Mouse (Mus musculus) megakaryocyte, embryonic 14.5 days (primary cell): ENCODE data around the gene Pja2. TPM values are rescaled to one million over a fixed set of nuclear protein-coding genes. Genes with fewer than 3 reads are reported as not detected.

Experiments
- H3K27me3 ChIP-seq: replicated peaks from 2 replicates; pipeline ENCODE3; 2012; ENCODE audit warnings: inconsistent platforms
- H3K36me3 ChIP-seq: replicated peaks from 2 replicates; pipeline ENCODE3; 2012; ENCODE audit warnings: low read length, inconsistent platforms, mixed read lengths
- H3K4me1 ChIP-seq: 2 replicates; pipeline ENCODE4 v1.6.1; 2012; ENCODE audit warnings: inconsistent platforms
- H3K4me3 ChIP-seq: replicated peaks from 2 replicates; pipeline ENCODE3; 2012; ENCODE audit warnings: moderate library complexity, mild to moderate bottlenecking, inconsistent platforms
- H3K9me3 ChIP-seq: 2 replicates; pipeline ENCODE4 v1.6.1; 2012; ENCODE audit warnings: inconsistent platforms
- FLI1 ChIP-seq: IDR thresholded peaks from 2 replicates; pipeline ENCODE4 v1.6.1; 2012; ENCODE audit warnings: low read length, inconsistent platforms, mixed read lengths
- GATA1 ChIP-seq: IDR thresholded peaks from 3 replicates; pipeline ENCODE4 v1.6.1; 2012; ENCODE audit warnings: mixed read lengths, low read length, inconsistent platforms, borderline replicate concordance
- polyA plus RNA-seq: library from polyadenylated mRNA; stranded (reverse); fragments of >175 nt; gene quantifications from 2 replicates; pipeline ENCODE4 v1.2.3, GENCODE M21; 2012; ENCODE audit warnings: low replicate concordance; ENCODE audit not compliant: insufficient read depth

The Pja2 gene
- polyA plus RNA-seq = 1.4 TPM in 1 of 2 replicates, not detected in the other

DNA sequence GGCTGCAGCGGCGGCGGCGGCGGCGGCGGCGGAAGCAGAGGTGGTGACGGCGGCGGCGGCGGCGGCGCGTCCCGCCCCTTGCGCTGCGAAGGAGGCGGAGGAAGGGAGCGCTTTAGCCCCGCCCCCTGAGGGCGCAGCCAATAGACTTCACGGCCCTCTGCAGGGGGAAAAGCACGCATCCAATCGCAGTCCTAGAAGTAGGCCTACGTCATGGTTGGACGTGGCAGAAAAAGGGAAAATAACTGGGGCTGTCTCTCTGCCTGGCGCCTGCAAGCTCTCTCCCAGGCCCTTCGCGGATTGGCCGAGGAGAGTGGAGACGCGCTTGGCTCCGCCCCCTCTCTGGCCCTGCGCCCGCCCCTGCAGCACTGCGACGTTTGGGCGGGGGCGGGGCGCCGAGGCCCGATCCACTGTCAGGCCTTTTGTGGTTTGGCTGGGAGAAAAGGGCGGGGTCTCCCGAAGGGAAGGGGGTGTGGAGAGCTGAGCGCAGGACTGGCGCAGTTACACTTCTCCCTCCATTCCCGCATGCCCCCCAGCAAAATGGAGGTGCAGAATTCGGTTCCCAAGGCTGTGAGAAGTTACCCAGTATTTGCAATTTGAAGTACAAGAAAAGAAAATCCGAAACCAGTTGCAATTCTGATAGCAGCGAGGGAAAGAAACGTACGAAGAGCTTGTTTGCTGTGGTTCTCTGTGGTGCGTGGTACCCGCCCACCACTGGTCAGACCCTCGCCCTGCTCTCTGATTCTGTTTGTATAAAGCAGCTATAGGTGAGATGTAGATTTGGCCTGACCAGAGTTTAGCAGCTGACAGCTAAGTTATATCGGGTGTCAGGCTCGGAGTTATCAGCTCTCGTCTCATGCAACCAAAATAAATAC lies at the start of gene Pja2:
Gene Pja2, minus strand, starts transcription at position 19 of the 872 bp plus-strand sequence.
- Histone ChIP-seq H3K27me3 (no peaks in the 10 kb centered on the region), H3K4me3 (peak within 1 kb of the TSS; percentile 99), H3K36me3 (peaks cover 11% of the 10 kb centered on the region), H3K9me3 (no peaks in the 10 kb centered on the region), H3K4me1 (peaks cover 39% of the 10 kb centered on the region)
- no peak for TF ChIP-seq FLI1
- no peak for TF ChIP-seq GATA1

DNA sequence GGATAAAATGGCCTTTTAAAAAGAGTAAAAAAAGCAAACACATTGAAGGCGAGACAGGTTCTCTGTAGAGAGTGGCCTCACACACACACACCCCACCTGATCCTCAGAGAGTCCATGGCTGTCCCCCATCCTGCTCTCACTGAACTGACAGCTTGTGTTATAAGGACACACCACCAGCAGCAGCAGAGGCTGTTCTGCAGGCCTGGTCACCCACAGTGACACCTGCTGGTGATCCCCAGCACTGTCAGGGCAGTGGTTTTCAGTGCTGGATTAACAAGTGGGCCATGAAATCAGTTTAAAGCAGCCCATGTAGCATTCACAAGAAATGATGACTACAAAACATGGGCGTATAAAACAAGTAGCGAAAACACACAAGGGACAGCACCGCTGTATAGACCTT lies 43.6 kb upstream of the Pja2 start:
- TF ChIP-seq GATA1 (no peak), FLI1 (no peak)
- H3K4me1 ChIP-seq = no peaks in the 10 kb centered on the region

DNA sequence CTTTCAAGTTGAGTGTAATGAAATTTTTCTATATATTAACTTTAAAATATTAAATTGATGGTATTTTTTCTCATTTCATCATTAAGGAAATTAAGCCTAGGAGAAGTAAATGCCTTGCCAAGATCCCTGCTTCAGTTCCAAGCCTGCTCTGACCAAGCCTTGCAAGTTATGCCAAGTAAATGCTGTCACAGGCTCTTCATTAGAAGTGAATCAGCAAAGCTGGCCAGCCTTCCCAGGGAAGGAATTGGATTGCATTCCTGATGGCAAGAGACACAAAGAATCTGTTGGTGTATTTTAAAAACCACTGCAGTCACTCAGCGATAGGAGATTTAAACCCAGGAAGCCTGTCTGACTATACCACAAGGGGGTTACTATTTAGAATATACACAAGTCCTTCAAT lies 32.0 kb upstream of the Pja2 start:
- no peaks in the 10 kb centered on the region for H3K36me3 ChIP-seq
- no peaks in the 10 kb centered on the region for H3K4me1 ChIP-seq
- H3K27me3 ChIP-seq = peaks cover 2% of the 10 kb centered on the region
- H3K9me3 ChIP-seq = no peaks in the 10 kb centered on the region
- no peak overlapping the region for H3K4me3 ChIP-seq
- TF ChIP-seq FLI1 (no peak), GATA1 (no peak)

More for the DNA sequence above, 43.6 kb upstream of the Pja2 start:
- Histone ChIP-seq H3K27me3 (peaks cover 1% of the 10 kb centered on the region), H3K36me3 (no peaks in the 10 kb centered on the region), H3K9me3 (0 out of 2 replicates have a peak, but pooled peaks cover 5% of the 10 kb centered on the region), H3K4me3 (no peak overlapping the region)

DNA sequence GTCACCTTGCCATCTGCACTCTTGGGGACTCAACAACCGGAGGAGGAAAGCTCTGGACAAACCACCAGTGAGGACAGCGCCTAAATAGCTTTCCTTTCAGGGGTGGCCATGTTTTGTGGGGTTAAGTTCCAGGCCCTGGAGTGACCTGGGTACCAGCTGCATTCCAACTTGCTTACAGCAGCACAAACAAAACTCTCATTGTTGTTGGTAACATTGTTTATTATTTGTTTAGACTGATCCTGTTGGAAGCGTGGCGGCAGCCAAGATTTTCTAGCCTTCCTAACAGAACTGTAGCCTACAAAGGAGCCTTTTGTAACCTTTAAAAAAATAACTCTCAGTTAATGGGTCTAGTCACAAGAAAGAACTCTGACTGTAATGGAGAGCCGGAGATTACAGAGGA lies 30.9 kb upstream of the Pja2 start:
- Histone ChIP-seq H3K9me3 (no peaks in the 10 kb centered on the region), H3K27me3 (peaks cover 2% of the 10 kb centered on the region)
- TF ChIP-seq FLI1 (no peak), GATA1 (no peak)

DNA sequence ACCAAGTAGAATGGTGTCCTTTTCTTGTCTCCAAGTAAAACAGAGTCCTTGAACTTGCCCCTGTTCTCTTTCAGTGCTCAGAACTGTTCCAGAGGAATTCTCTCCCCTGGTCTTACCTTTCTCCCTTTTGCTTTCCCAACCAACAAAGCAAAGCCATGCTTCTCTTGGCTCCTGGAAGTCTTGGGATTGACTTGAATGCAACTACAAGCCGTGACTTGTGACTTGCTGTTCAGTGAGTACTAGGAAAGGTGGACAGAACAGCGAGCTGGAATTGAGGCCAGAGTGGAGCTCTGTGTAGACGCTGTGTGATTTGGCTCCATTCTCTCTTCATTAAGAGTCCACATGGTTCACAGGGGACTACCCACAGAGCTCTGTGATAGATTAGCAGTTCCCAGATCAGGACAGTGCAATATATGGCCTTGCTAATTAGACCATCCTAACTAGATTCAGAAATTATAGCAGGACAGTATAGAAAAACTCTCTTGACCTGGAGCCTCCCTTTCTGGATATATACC lies 30.3 kb upstream of the Pja2 start:
- no peaks in the 10 kb centered on the region for H3K36me3 ChIP-seq
- no peak for TF ChIP-seq GATA1
- no peaks in the 10 kb centered on the region for H3K4me1 ChIP-seq
- no peaks in the 10 kb centered on the region for H3K9me3 ChIP-seq
- H3K27me3 ChIP-seq = peaks cover 2% of the 10 kb centered on the region
- no peak overlapping the region for H3K4me3 ChIP-seq

More for the DNA sequence above, 30.9 kb upstream of the Pja2 start:
- Histone ChIP-seq H3K36me3 (no peaks in the 10 kb centered on the region), H3K4me1 (no peaks in the 10 kb centered on the region), H3K4me3 (no peak overlapping the region)

DNA sequence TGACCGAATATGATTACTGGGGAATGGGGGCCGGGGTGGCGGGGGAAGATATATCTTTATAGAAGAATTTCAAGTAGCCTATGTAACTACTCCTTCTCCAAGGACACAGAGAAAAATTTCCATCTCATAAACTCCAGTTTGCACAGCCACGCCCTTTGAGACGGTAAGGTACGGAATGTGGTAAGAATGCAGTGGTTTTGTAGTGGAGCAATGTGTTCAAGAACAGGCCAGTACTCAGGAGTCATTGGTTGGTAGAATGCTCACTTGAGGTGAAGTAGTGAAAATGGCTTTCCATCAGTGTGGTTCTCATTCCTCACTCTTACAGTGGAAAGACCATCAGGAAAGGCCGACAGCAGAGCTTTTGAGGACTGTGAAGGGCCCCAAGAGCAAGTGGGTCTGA lies 22.2 kb upstream of the Pja2 start:
- no peaks in the 10 kb centered on the region for H3K4me1 ChIP-seq
- no peak for TF ChIP-seq GATA1
- no peak for TF ChIP-seq FLI1
- H3K27me3 ChIP-seq = no peaks in the 10 kb centered on the region
- H3K4me3 ChIP-seq = no peak overlapping the region
- no peaks in the 10 kb centered on the region for H3K36me3 ChIP-seq
- H3K9me3 ChIP-seq = peaks cover 8% of the 10 kb centered on the region

DNA sequence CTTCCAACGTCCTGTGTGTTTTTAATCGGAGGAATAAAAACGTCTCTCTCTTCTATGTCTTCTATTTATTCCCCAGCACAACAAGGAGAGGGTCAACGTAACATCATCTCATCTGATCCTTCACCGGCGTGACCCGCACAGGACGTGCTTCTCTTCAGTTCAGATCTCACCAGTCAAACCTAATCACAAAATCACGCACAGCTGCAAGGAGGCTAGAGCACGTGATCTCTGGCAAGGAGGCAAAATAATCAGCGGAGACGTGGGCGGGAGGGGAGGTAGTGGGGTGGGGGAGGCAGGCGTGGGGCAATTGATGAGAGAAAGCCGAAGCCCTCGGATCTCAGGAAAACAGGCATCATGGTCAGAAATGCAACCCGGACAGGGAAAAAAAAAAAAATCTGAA lies 14.4 kb upstream of the Pja2 start:
- Histone ChIP-seq H3K27me3 (no peaks in the 10 kb centered on the region), H3K9me3 (no peaks in the 10 kb centered on the region), H3K4me1 (peaks cover 3% of the 10 kb centered on the region; the same call in 1 of the 2 replicates), H3K36me3 (no peaks in the 10 kb centered on the region), H3K4me3 (no peak overlapping the region)
- TF ChIP-seq GATA1 = no peak
- no peak for TF ChIP-seq FLI1

DNA sequence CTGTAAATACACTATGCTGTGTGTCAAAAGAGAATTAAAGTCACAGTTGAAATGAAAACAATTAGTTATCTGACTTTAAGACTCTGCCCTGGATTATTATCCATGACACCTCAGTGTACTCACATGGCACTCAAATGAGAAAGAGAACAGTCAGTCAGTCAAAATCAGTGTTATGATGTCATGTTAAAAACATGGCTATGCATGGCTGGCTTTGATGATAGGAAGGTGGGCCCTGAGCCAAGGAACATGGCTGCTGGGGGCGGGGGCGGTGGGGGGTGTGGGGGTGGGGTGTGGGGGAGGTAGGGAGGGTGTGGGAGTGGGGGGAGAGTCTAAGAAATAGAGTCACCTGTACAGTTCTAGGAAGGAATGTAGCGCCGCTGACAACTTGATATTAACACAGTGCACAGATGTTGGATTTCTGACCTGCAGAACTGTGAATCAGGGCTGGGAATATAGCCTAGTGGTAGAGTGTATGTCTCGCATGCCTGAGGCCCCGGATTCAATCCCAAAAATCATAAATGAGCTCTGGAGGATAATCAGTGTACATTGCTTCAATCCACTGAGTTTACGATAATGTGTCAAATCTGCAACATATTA lies 13.0 kb upstream of the Pja2 start:
- Histone ChIP-seq H3K9me3 (no peaks in the 10 kb centered on the region), H3K4me3 (no peak overlapping the region), H3K36me3 (no peaks in the 10 kb centered on the region), H3K27me3 (no peaks in the 10 kb centered on the region), H3K4me1 (peaks cover 5% of the 10 kb centered on the region; the same call in 1 of the 2 replicates)
- TF ChIP-seq GATA1 (no peak), FLI1 (no peak)

DNA sequence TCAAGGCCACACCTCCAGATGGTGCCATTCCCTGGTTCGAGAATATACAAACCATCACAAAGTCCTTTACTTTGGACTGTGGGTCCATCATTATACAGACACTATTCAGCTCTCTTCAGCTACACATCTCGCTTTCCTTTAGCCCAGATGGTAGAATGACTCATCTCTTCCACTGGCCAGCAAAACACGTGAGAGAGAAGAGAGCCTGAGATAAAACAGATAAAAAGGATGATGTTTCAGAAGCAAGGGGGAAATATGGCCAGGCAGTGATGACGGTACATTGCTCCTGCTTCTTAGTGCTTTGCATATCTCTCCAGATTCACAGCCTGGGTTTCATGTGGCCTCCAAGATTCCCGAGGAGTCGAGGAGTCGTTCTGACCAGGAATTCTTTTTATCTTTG lies 10.0 kb upstream of the Pja2 start:
- no peaks in the 10 kb centered on the region for H3K27me3 ChIP-seq
- no peak overlapping the region for H3K4me3 ChIP-seq
- no peaks in the 10 kb centered on the region for H3K9me3 ChIP-seq
- H3K4me1 ChIP-seq = peaks cover 12% of the 10 kb centered on the region
- TF ChIP-seq FLI1 (no peak), GATA1 (no peak)
- no peaks in the 10 kb centered on the region for H3K36me3 ChIP-seq

DNA sequence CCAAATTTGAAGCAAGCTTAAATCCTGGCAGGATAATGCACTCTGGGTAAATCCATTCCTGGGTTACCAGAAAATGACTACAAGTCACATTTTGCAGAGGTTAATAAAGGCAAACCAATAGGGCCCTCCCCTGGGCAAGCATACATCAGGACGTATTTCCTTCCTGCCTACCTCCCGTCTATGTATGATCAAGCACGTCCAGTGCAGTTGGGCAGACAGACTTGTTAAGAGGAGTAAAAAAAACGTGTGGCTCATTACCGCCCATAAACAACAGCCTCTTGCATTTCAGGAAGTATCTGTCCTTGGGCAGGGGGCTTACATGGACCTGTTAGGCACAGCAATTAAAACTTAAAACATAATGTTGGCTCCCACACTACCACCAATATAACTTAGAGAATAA lies 8.0 kb upstream of the Pja2 start:
- no peak for TF ChIP-seq FLI1
- no peak for TF ChIP-seq GATA1
- Histone ChIP-seq H3K9me3 (no peaks in the 10 kb centered on the region), H3K27me3 (no peaks in the 10 kb centered on the region), H3K4me3 (no peak overlapping the region), H3K4me1 (peaks cover 15% of the 10 kb centered on the region), H3K36me3 (no peaks in the 10 kb centered on the region)
